Mouse (Mus musculus) lung, embryonic 16.5 days (tissue): ENCODE results near the gene Rnf212b. TPM values are rescaled to one million over a fixed set of nuclear protein-coding genes. Genes with fewer than 3 reads are reported as not detected.

ENCODE experiments used
- ATAC-seq: fragments of 200-750 bp; cut with Nextera tagmentation; 2 replicates; pipeline ENCODE4 v1.8.0; 2017; ENCODE audit warnings: low read depth, mild to moderate bottlenecking, moderate library complexity
- H3K27ac ChIP-seq: fragments of 300-500 bp; sonication (generic); 2 replicates; pipeline ENCODE4 v1.5.1; 2014; ENCODE audit warnings: mild to moderate bottlenecking, control low read depth, low read length
- H3K27me3 ChIP-seq: fragments of 300-500 bp; sonication (generic); 2 replicates; pipeline ENCODE4 v1.6.1; 2014; ENCODE audit warnings: low read depth, low read length, mixed read lengths; ENCODE audit not compliant: control insufficient read depth, insufficient read depth
- H3K36me3 ChIP-seq: fragments of 300-500 bp; sonication (generic); 2 replicates; pipeline ENCODE4 v1.6.1; 2014; ENCODE audit warnings: low read length; ENCODE audit not compliant: control insufficient read depth, insufficient read depth
- H3K4me1 ChIP-seq: fragments of 300-500 bp; sonication (generic); replicated peaks from 2 replicates; pipeline ENCODE4 v1.6.1; 2014; ENCODE audit warnings: low read length, mixed read lengths; ENCODE audit not compliant: control insufficient read depth, insufficient read depth
- H3K4me2 ChIP-seq: fragments of 300-500 bp; sonication (generic); 2 replicates; pipeline ENCODE4 v1.6.1; 2014; ENCODE audit warnings: low read depth, low read length, control low read depth
- H3K4me3 ChIP-seq: fragments of 300-500 bp; sonication (generic); 2 replicates; pipeline ENCODE4 v1.5.1; 2014; ENCODE audit warnings: mild to moderate bottlenecking, low read length, control low read depth
- H3K9ac ChIP-seq: fragments of 300-500 bp; sonication (generic); 2 replicates; pipeline ENCODE4 v1.6.1; 2014; ENCODE audit warnings: low read length, control low read depth
- H3K9me3 ChIP-seq: fragments of 300-500 bp; sonication (generic); 2 replicates; pipeline ENCODE4 v1.6.1; 2016; ENCODE audit warnings: low read length; ENCODE audit not compliant: control insufficient read depth
- WGBS: fragments of 180-500 bp; shearing (Covaris S2); extraction: QIAGEN DNeasy Blood & Tissue Kit; methylation state at CpG from one replicate; pipeline ENCODE4 v1.1.7; 2014; 5-methylcytosine and 5-hydroxymethylcytosine counted together
- polyA plus RNA-seq: library from polyadenylated mRNA; unstranded; fragments of >200 nt; fragmentation: Nextera tagmentation; extraction: Ambion mirVana; gene quantifications from 2 replicates; pipeline ENCODE4 v1.2.1, GENCODE M21; 2015

The Rnf212b gene
- polyA plus RNA-seq, 1 experiment from 2014 or later, result not detected

DNA sequence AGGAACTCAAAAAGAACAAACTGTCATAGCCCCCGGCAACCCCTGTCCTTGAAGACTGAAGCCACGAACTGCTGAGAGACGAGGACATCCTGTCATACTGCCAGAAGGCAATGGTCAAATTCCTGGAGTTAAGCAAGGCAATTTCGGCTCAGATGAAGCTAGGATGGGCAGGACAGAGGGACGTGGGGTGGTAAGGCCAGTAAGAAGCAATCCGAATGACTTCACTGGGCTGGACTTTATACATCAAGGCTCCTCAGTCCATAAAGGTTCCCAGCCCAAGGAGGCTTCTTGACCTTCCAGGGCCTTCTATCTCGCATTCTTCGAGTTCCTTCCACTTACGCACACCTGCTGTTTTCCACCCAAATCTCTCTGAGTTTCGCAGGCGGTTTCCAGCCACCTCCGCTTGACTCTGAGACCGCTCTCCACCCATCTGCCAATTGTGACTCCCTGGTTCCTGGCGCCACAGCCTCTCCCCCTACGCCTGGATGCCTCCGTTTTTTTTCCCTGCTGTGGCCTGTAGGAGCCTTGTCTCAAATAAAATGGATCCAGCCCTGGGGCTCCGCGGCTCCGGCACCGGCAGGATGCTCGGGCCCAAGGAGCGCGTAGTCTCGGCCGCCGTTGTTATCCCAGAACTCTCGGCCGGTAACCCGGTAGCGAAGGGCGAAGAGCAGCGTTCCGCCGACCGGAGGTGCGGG, 62.0 kb downstream of the Rnf212b start:
- peak overlapping the region; percentile 86 for H3K4me3 ChIP-seq
- H3K4me1 ChIP-seq, result peaks cover 11% of the 10 kb centered on the region; the same call in 1 of the 2 replicates
- H3K36me3 ChIP-seq, result no peaks in the 10 kb centered on the region
- ATAC-seq, result peak; percentile 36
- peaks cover 2% of the 10 kb centered on the region; the same call in 1 of the 2 replicates for H3K27me3 ChIP-seq
- H3K9me3 ChIP-seq, result no peaks in the 10 kb centered on the region
- H3K9ac ChIP-seq, result peak overlapping the region; percentile 80
- H3K4me2 ChIP-seq, result peak overlapping the region; percentile 100
- 2% methylated on average over 36 of the region's 36 CpGs for WGBS
- H3K27ac ChIP-seq, result peak overlapping the region; percentile 69; the same call in 1 of the 2 replicates

DNA sequence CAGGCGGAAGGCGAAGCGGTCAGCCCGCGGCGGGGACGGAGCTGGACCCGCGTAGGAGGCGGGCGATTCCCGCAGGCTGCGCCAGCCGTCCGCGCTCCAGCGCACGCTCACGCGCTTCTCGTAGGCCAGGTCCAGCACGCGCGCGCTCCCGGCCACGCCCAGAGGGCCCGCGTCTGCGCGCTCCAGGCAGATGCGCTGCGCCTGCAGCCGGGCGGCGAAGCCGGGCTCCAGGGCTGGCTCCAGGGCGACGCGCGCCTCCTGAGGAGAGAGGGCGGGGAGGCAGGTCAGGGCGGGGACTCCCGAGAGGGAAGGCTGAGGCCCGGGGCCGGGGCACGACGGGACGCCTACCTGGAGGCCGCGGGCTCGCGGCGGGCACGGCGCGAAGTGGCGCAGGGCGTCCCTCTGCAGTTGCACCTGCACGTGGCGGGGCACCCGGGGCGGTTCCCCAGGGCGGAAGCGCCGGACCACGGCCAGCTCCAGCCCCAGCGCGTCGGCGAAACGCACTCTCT, 62.7 kb downstream of the Rnf212b start:
- H3K27ac ChIP-seq, result peak overlapping the region; percentile 69
- H3K9me3 ChIP-seq, result no peaks in the 10 kb centered on the region
- peaks cover 2% of the 10 kb centered on the region; the same call in 1 of the 2 replicates for H3K27me3 ChIP-seq
- peak overlapping the region; percentile 100 for H3K4me2 ChIP-seq
- peaks cover 11% of the 10 kb centered on the region; the same call in 1 of the 2 replicates for H3K4me1 ChIP-seq
- under 1% methylated on average over 46 of the region's 72 CpGs for WGBS
- H3K9ac ChIP-seq, result peak overlapping the region; percentile 80
- H3K4me3 ChIP-seq, result peak overlapping the region; percentile 86
- no peaks in the 10 kb centered on the region for H3K36me3 ChIP-seq
- ATAC-seq, result peak; percentile 92

GRCm38 (mm10) chr14:54877048-54877715, 63.2 kb downstream of the Rnf212b start, which contains the start of gene Ppp1r3e:
Gene Ppp1r3e, minus strand, starts transcription at chr14:54877550.
- peaks cover 2% of the 10 kb centered on the region; the same call in 1 of the 2 replicates for H3K27me3 ChIP-seq
- peak within 1 kb of the TSS; percentile 69 for H3K27ac ChIP-seq
- no peaks in the 10 kb centered on the region for H3K9me3 ChIP-seq
- peaks cover 11% of the 10 kb centered on the region; the same call in 1 of the 2 replicates for H3K4me1 ChIP-seq
- ATAC-seq, result peak; percentile 84
- H3K9ac ChIP-seq, result peak within 1 kb of the TSS; percentile 80
- WGBS, result 1% methylated on average over 59 of the region's 61 CpGs
- peak within 1 kb of the TSS; percentile 86 for H3K4me3 ChIP-seq
- H3K4me2 ChIP-seq, result peak within 1 kb of the TSS; percentile 100
- no peaks in the 10 kb centered on the region for H3K36me3 ChIP-seq

GRCm38 (mm10) chr14:54883154-54884021, 69.4 kb downstream of the Rnf212b start, which contains the start of the genes Bcl2l2 and Gm20521:
Gene Bcl2l2, plus strand, starts transcription at chr14:54883377.
Gene Gm20521, plus strand, starts transcription at chr14:54883441.
- Histone ChIP-seq H3K4me1 (peaks cover 9% of the 10 kb centered on the region), H3K4me3 (peak within 1 kb of the TSS; percentile 65), H3K27me3 (no peaks in the 10 kb centered on the region; the same call in 1 of the 2 replicates), H3K27ac (peak within 1 kb of the TSS; percentile 95), H3K9me3 (no peaks in the 10 kb centered on the region), H3K4me2 (peak within 1 kb of the TSS; percentile 79), H3K9ac (peak within 1 kb of the TSS; percentile 79), H3K36me3 (no peaks in the 10 kb centered on the region)
- ATAC-seq, result peak; percentile 92
- under 1% methylated on average over 26 of the region's 27 CpGs for WGBS

DNA sequence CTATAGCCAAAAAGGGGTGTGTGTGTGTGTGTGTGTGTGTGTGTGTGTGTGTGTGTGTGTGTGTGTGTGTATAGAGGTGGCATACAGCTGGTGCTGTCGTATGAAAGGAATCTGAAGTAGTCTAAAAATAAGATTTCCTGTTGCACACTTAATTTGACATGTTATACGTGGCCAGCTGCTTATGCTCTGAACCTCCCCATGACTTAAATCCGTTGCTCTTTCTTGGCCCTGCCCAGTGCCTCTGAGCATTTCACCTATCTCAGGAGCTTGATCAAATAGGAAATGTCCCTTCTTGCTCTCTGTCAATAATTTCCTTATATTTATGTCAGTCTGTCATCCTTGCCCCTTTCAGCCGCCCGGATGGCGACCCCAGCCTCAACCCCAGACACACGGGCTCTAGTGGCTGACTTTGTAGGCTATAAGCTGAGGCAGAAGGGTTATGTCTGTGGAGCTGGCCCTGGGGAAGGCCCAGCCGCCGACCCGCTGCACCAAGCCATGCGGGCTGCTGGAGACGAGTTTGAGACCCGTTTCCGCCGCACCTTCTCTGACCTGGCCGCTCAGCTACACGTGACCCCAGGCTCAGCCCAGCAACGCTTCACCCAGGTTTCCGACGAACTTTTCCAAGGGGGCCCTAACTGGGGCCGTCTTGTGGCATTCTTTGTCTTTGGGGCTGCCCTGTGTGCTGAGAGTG, 70.2 kb downstream of the Rnf212b start:
- H3K9ac ChIP-seq, result peak overlapping the region; percentile 79
- H3K27ac ChIP-seq, result peak overlapping the region; percentile 95
- H3K4me1 ChIP-seq, result peaks cover 9% of the 10 kb centered on the region
- no peaks in the 10 kb centered on the region for H3K27me3 ChIP-seq
- H3K36me3 ChIP-seq, result no peaks in the 10 kb centered on the region
- H3K9me3 ChIP-seq, result no peaks in the 10 kb centered on the region
- peak; percentile 35 for ATAC-seq
- H3K4me3 ChIP-seq, result peak overlapping the region; percentile 65
- peak overlapping the region; percentile 79 for H3K4me2 ChIP-seq
- WGBS, result 9% methylated on average over 21 of the region's 21 CpGs

DNA sequence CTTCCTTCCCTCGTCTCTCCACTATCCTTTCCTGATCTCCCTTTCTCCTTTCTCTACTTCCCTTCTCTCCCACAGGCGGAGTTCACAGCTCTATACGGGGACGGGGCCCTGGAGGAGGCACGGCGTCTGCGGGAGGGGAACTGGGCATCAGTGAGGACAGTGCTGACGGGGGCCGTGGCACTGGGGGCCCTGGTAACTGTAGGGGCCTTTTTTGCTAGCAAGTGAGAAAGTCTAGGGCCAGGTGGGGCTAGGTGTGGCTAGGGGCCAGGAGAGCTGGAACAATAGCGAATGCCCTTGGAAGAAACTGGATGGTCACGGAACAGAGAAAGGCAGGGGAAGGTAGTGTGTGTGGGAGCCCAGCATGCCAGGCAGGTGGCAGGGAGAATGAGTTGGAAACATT, 71.4 kb downstream of the Rnf212b start:
- Histone ChIP-seq H3K4me3 (no peak overlapping the region), H3K4me2 (no peak overlapping the region)

DNA sequence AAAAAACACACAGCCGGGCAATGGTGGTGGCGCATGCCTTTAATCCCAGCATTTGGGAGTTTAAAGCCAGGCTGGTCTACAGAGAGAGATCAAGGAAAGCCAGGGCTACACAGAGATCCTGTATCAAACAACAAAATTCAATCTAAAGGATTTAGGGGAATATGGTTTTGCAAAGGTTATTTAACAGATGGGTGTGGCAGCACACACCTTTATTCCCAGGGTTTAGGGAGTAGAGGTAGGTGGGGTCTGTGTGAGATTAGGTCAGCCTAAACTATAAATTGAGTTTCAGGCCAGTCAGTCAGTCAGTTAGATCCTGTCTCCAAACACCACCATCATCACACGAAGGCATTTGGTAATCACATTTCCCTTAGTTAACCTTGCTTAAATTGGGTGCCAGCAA, 78.3 kb downstream of the Rnf212b start, which contains the start of gene Pabpn1:
Gene Pabpn1, plus strand, starts transcription at position 301 of the 400 bp plus-strand sequence.
- Histone ChIP-seq H3K27me3 (no peaks in the 10 kb centered on the region), H3K9me3 (no peaks in the 10 kb centered on the region), H3K36me3 (peaks cover 13% of the 10 kb centered on the region), H3K4me3 (peak within 1 kb of the TSS; percentile 93), H3K4me1 (peaks cover 9% of the 10 kb centered on the region; the same call in 1 of the 2 replicates), H3K27ac (peak within 1 kb of the TSS; percentile 86), H3K4me2 (peak within 1 kb of the TSS; percentile 54), H3K9ac (peak within 1 kb of the TSS; percentile 67)
- ATAC-seq, result no peak
- 92% methylated on average over 3 of the region's 3 CpGs for WGBS

More for the DNA sequence above, 71.4 kb downstream of the Rnf212b start:
- Histone ChIP-seq H3K9me3 (no peaks in the 10 kb centered on the region), H3K27me3 (no peaks in the 10 kb centered on the region), H3K9ac (no peak overlapping the region), H3K27ac (no peak overlapping the region), H3K4me1 (peaks cover 9% of the 10 kb centered on the region), H3K36me3 (no peaks in the 10 kb centered on the region)
- WGBS, result 88% methylated on average over 11 of the region's 11 CpGs
- ATAC-seq, result no peak

GRCm38 (mm10) chr14:54893651-54894181, 79.8 kb downstream of the Rnf212b start:
- under 1% methylated on average over 32 of the region's 38 CpGs for WGBS
- peak overlapping the region; percentile 93 for H3K4me3 ChIP-seq
- peak; percentile 98 for ATAC-seq

More at GRCm38 (mm10) chr14:54893651-54894181, 79.8 kb downstream of the Rnf212b start:
- H3K9me3 ChIP-seq, result no peaks in the 10 kb centered on the region
- H3K27ac ChIP-seq, result peak overlapping the region; percentile 93
- peaks cover 25% of the 10 kb centered on the region for H3K36me3 ChIP-seq
- H3K4me2 ChIP-seq, result peak overlapping the region; percentile 54
- H3K9ac ChIP-seq, result peak overlapping the region; percentile 100
- H3K4me1 ChIP-seq, result peaks cover 9% of the 10 kb centered on the region; the same call in 1 of the 2 replicates
- H3K27me3 ChIP-seq, result no peaks in the 10 kb centered on the region
